Mouse (Mus musculus): Measurements from ENCODE around the gene Dnajb14.

Dnajb14 gene

GRCm38 (mm10) chr3:137952914-137953880 is 85.7 kb downstream of the Dnajb14 start:
- 61% methylated on average over 14 of the region's 14 CpGs for whole genome bisulfite sequencing

GRCm38 (mm10) chr3:137954256-137954916 is 86.9 kb downstream of the Dnajb14 start:
- 78% methylated on average over 23 of the region's 23 CpGs for WGBS

GRCm38 (mm10) chr3:137955560-137956081 is 88.1 kb downstream of the Dnajb14 start:
- WGBS = 25% methylated on average over 16 of the region's 16 CpGs

GRCm38 (mm10) chr3:137957864-137958263 is 90.4 kb downstream of the Dnajb14 start:
- WGBS = 86% methylated on average over 9 of the region's 9 CpGs

- WGBS = 96% methylated on average over 4 of the region's 4 CpGs
These were observed 90.9 kb downstream of the Dnajb14 start for GRCm38 (mm10) chr3:137958352-137958751.

DNA sequence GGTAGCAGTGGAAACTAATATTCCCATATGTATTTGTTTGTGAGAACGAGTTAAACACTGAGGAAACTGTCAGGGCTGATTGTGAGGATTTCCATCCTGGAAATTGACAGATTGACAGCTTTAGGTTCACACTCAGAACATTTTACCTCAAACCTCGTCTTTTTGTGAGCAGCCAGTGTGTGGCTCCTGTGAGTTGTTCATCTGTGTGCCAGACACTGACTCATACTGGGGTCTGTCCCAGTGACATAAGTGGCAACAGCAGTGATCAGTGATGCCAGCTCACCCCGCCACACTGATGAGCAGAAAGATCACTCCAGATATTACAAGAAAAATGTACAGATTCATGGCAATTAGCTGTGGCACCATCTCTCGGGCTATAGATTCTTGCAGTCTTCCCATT is 92.0 kb downstream of the Dnajb14 start:
- WGBS = 77% methylated on average over 4 of the region's 4 CpGs

GRCm38 (mm10) chr3:137961736-137962385 is 94.4 kb downstream of the Dnajb14 start:
- 63% methylated on average over 8 of the region's 8 CpGs for WGBS

- 67% methylated on average over 8 of the region's 8 CpGs for WGBS
These were observed 96.0 kb downstream of the Dnajb14 start for GRCm38 (mm10) chr3:137963508-137963907.

GRCm38 (mm10) chr3:137964014-137964413 is 96.5 kb downstream of the Dnajb14 start:
- 25% methylated on average over 1 of the region's 1 CpGs for WGBS

All from cerebral cortex, adult 2 months (tissue).